Mouse (Mus musculus) liver, embryonic 16.5 days (tissue): ENCODE results near the gene Uchl3. TPM values are rescaled to one million over a fixed set of nuclear protein-coding genes. Genes with fewer than 3 reads are reported as not detected.

Experiments
- ATAC-seq: fragments of 200-750 bp; cut with Nextera tagmentation; 2 replicates; pipeline ENCODE4 v1.8.0; 2017; ENCODE audit warnings: low read depth, mild to moderate bottlenecking, moderate number of reproducible peaks, moderate library complexity
- H3K27ac ChIP-seq: fragments of 300-500 bp; sonication (generic); 2 replicates; pipeline ENCODE4 v1.5.1; 2014; ENCODE audit warnings: mild to moderate bottlenecking, low read length
- H3K27me3 ChIP-seq: fragments of 300-500 bp; sonication (generic); 2 replicates; pipeline ENCODE4 v1.6.1; 2014; ENCODE audit warnings: low read depth, low read length, mixed read lengths; ENCODE audit not compliant: control insufficient read depth, insufficient read depth
- H3K36me3 ChIP-seq: fragments of 300-500 bp; sonication (generic); 2 replicates; pipeline ENCODE4 v1.6.1; 2014; ENCODE audit warnings: mild to moderate bottlenecking; ENCODE audit not compliant: control insufficient read depth, insufficient read depth
- H3K4me1 ChIP-seq: fragments of 300-500 bp; sonication (generic); 2 replicates; pipeline ENCODE4 v1.6.1; 2014; ENCODE audit warnings: low read depth, low read length, mixed read lengths; ENCODE audit not compliant: control insufficient read depth
- H3K4me2 ChIP-seq: fragments of 300-500 bp; sonication (generic); 2 replicates; pipeline ENCODE4 v1.6.1; 2014; ENCODE audit warnings: low read depth, low read length, mixed read lengths
- H3K4me3 ChIP-seq: fragments of 300-500 bp; sonication (generic); 2 replicates; pipeline ENCODE4 v1.5.1; 2014; ENCODE audit warnings: low read depth, mild to moderate bottlenecking, low read length
- H3K9ac ChIP-seq: fragments of 300-500 bp; sonication (generic); 2 replicates; pipeline ENCODE4 v1.6.1; 2014; ENCODE audit warnings: low read depth, low read length
- H3K9me3 ChIP-seq: fragments of 300-500 bp; sonication (generic); replicated peaks from 2 replicates; pipeline ENCODE4 v1.6.1; 2016; ENCODE audit warnings: low read length; ENCODE audit not compliant: control insufficient read depth
- WGBS: fragments of 180-500 bp; shearing (Covaris S2); extraction: QIAGEN DNeasy Blood & Tissue Kit; methylation state at CpG from one replicate; pipeline ENCODE4 v1.1.7; 2014; ENCODE audit not compliant: insufficient replicate concordance; 5-methylcytosine and 5-hydroxymethylcytosine counted together
- polyA plus RNA-seq: library from polyadenylated mRNA; unstranded; fragments of >200 nt; fragmentation: Nextera tagmentation; extraction: Ambion mirVana; gene quantifications from 2 replicates; pipeline ENCODE4 v1.2.1, GENCODE M21; 2015

Uchl3 gene
- polyA plus RNA-seq, 1 experiment from 2014 or later = 40.3 TPM

- Histone ChIP-seq H3K9ac (no peak overlapping the region), H3K27me3 (no peaks in the 10 kb centered on the region)
Observed at GRCm38 (mm10) chr14:101661654-101662412, 8.1 kb downstream of the Uchl3 start.

GRCm38 (mm10) chr14:101664274-101664673 lies 10.5 kb downstream of the Uchl3 start:
- Histone ChIP-seq H3K4me1 (no peaks in the 10 kb centered on the region), H3K9me3 (no peaks in the 10 kb centered on the region), H3K4me2 (no peak overlapping the region), H3K36me3 (no peaks in the 10 kb centered on the region), H3K27ac (no peak overlapping the region), H3K4me3 (no peak overlapping the region), H3K9ac (no peak overlapping the region), H3K27me3 (no peaks in the 10 kb centered on the region)
- ATAC-seq = no peak
- WGBS = 72% methylated on average over 3 of the region's 3 CpGs

More at GRCm38 (mm10) chr14:101661654-101662412, 8.1 kb downstream of the Uchl3 start:
- ATAC-seq = no peak; the same call in 1 of the 2 replicates
- Histone ChIP-seq H3K9me3 (no peaks in the 10 kb centered on the region), H3K4me1 (no peaks in the 10 kb centered on the region), H3K4me3 (no peak overlapping the region), H3K27ac (no peak overlapping the region), H3K36me3 (no peaks in the 10 kb centered on the region), H3K4me2 (no peak overlapping the region)
- WGBS = 42% methylated on average over 3 of the region's 3 CpGs

- Histone ChIP-seq H3K27ac (no peak overlapping the region), H3K36me3 (no peaks in the 10 kb centered on the region), H3K4me1 (no peaks in the 10 kb centered on the region), H3K9me3 (no peaks in the 10 kb centered on the region), H3K4me3 (no peak overlapping the region), H3K9ac (no peak overlapping the region), H3K4me2 (no peak overlapping the region), H3K27me3 (no peaks in the 10 kb centered on the region)
- ATAC-seq = no peak
- WGBS = 67% methylated on average over 7 of the region's 7 CpGs
Observed at GRCm38 (mm10) chr14:101666056-101666455, 12.3 kb downstream of the Uchl3 start.

- Histone ChIP-seq H3K9me3 (no peaks in the 10 kb centered on the region), H3K9ac (no peak overlapping the region), H3K27ac (no peak overlapping the region), H3K4me3 (no peak overlapping the region), H3K27me3 (no peaks in the 10 kb centered on the region), H3K4me2 (no peak overlapping the region), H3K36me3 (no peaks in the 10 kb centered on the region), H3K4me1 (no peaks in the 10 kb centered on the region)
- ATAC-seq = no peak
- 75% methylated on average over 5 of the region's 5 CpGs for WGBS
Observed at GRCm38 (mm10) chr14:101666536-101666935, 12.8 kb downstream of the Uchl3 start.

GRCm38 (mm10) chr14:101668626-101669025 lies 14.9 kb downstream of the Uchl3 start:
- Histone ChIP-seq H3K4me2 (no peak overlapping the region), H3K36me3 (no peaks in the 10 kb centered on the region), H3K27me3 (no peaks in the 10 kb centered on the region), H3K9ac (no peak overlapping the region), H3K4me3 (no peak overlapping the region), H3K9me3 (no peaks in the 10 kb centered on the region), H3K4me1 (no peaks in the 10 kb centered on the region), H3K27ac (no peak overlapping the region)
- ATAC-seq = no peak
- WGBS = 85% methylated on average over 7 of the region's 7 CpGs

- Histone ChIP-seq H3K4me3 (no peak overlapping the region), H3K9me3 (no peaks in the 10 kb centered on the region), H3K4me2 (no peak overlapping the region), H3K27ac (no peak overlapping the region), H3K27me3 (no peaks in the 10 kb centered on the region), H3K9ac (no peak overlapping the region), H3K36me3 (no peaks in the 10 kb centered on the region), H3K4me1 (no peaks in the 10 kb centered on the region)
- ATAC-seq = no peak
- WGBS = 81% methylated on average over 1 of the region's 1 CpGs
Observed at GRCm38 (mm10) chr14:101672226-101672625, 18.5 kb downstream of the Uchl3 start.

- Histone ChIP-seq H3K27me3 (no peaks in the 10 kb centered on the region), H3K4me3 (no peak overlapping the region), H3K4me1 (no peaks in the 10 kb centered on the region), H3K36me3 (no peaks in the 10 kb centered on the region), H3K9me3 (no peaks in the 10 kb centered on the region), H3K4me2 (no peak overlapping the region), H3K9ac (no peak overlapping the region), H3K27ac (no peak overlapping the region)
- WGBS = 75% methylated on average over 6 of the region's 6 CpGs
- ATAC-seq = no peak
Observed at GRCm38 (mm10) chr14:101687696-101688095, 33.9 kb downstream of the Uchl3 start.

GRCm38 (mm10) chr14:101688406-101688805 lies 34.6 kb downstream of the Uchl3 start:
- no peaks in the 10 kb centered on the region for H3K4me1 ChIP-seq
- H3K9ac ChIP-seq = no peak overlapping the region
- no peaks in the 10 kb centered on the region for H3K27me3 ChIP-seq
- H3K9me3 ChIP-seq = no peaks in the 10 kb centered on the region
- no peak overlapping the region for H3K27ac ChIP-seq
- no peaks in the 10 kb centered on the region for H3K36me3 ChIP-seq
- H3K4me3 ChIP-seq = no peak overlapping the region
- no peak overlapping the region for H3K4me2 ChIP-seq
- 72% methylated on average over 2 of the region's 2 CpGs for WGBS
- ATAC-seq = no peak

- 53% methylated on average over 4 of the region's 4 CpGs for WGBS
- no peaks in the 10 kb centered on the region for H3K36me3 ChIP-seq
- H3K9me3 ChIP-seq = no peaks in the 10 kb centered on the region
- ATAC-seq = no peak
- no peaks in the 10 kb centered on the region for H3K27me3 ChIP-seq
- H3K27ac ChIP-seq = no peak overlapping the region
- no peaks in the 10 kb centered on the region for H3K4me1 ChIP-seq
- H3K4me3 ChIP-seq = no peak overlapping the region
- no peak overlapping the region for H3K9ac ChIP-seq
- no peak overlapping the region for H3K4me2 ChIP-seq
Observed at GRCm38 (mm10) chr14:101704479-101704878, 50.7 kb downstream of the Uchl3 start.
